Mouse (Mus musculus) lung, postnatal 0 days (tissue): ENCODE results near the gene Marf1.

Source experiments
- CTCF ChIP-seq: IDR thresholded peaks from 2 replicates; pipeline ENCODE4 v1.5.1; 2016; ENCODE audit warnings: antibody characterized with exemption, mild to moderate bottlenecking
- EP300 ChIP-seq: IDR thresholded peaks from 2 replicates; pipeline ENCODE4 v1.6.1; 2016; ENCODE audit warnings: antibody characterized with exemption, mild to moderate bottlenecking, control low read depth

GRCm38 (mm10) chr16:14123901-14124300 lies 39.2 kb downstream of the Marf1 start:
- TF ChIP-seq CTCF (no peak), EP300 (no peak)
